Mouse (Mus musculus) bone marrow macrophage, adult 2 months (primary cell): ENCODE results near the gene Pltp. TPM values are rescaled to one million over a fixed set of nuclear protein-coding genes. Genes with fewer than 3 reads are reported as not detected.
A peak's percentile ranks its signal among the peaks of the same experiment; 100 is the strongest.

Source experiments
- H3K27ac ChIP-seq: 2 replicates; pipeline ENCODE4 v1.5.1; 2012; ENCODE audit warnings: low read depth, low read length; ENCODE audit not compliant: insufficient read depth
- H3K4me1 ChIP-seq: 2 replicates; pipeline ENCODE4 v1.6.1; 2012; ENCODE audit warnings: low read length; ENCODE audit not compliant: control insufficient read depth, insufficient read depth
- H3K4me3 ChIP-seq: 2 replicates; pipeline ENCODE4 v1.5.1; 2012; ENCODE audit warnings: mild to moderate bottlenecking, low read length, moderate library complexity; ENCODE audit not compliant: insufficient read depth
- CTCF ChIP-seq: IDR thresholded peaks from 2 replicates; pipeline ENCODE4 v1.5.1; 2012; ENCODE audit warnings: low read depth, mild to moderate bottlenecking, low read length, moderate library complexity
- POLR2A ChIP-seq: IDR thresholded peaks from 2 replicates; pipeline ENCODE4 v1.6.1; 2012; ENCODE audit warnings: mild to moderate bottlenecking, low read depth, low read length, borderline replicate concordance
- polyA plus RNA-seq: library from polyadenylated mRNA; stranded (reverse); fragments of >200 nt; gene quantifications from 2 replicates; pipeline ENCODE4 v1.2.4, GENCODE M21; 2012; ENCODE audit not compliant: missing spikeins, insufficient read depth, insufficient read length

Gene Pltp
- 1,260 and 1,371 TPM in 2 replicates for polyA plus RNA-seq

DNA sequence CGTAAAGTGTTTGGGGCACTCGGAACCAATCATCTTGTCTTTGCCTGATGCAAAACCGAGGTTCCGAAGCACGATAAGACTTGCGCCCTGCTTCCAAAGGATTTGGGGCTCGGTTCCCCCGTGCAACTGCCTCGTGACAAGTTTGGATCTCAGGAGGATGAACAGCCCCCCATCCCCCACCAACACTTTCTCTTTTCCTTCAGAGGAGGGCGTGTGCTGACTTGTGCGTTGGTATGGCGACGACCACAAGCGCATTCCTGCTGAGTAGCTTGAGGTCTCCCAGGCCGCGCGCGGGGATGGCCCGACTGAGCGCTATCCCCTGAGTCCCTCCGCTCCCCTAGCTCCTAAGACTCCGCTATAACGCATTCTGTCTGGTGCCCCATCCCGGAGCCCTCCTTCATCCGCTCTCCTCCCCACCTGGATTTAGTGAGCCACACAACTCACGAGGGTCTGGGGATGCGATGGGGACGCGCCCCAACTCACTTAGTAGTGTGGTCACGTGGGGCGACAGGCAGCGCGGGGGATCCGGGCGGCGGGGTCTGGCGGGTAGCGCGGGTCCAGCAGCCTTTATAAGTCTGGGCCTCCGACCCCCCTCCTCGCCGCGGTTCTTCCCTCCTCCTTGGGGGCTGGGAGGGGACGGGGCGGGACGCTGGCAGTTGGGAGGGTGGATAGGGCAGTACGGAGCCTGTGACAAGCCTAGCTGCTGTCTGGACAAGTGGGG lies at the start of gene Pltp:
Gene Pltp (minus strand): TSS at position 611 of the 721 bp plus-strand sequence.
- no peak for TF ChIP-seq POLR2A
- TF ChIP-seq CTCF, result no peak
- H3K4me1 ChIP-seq, result peaks cover 48% of the 10 kb centered on the region
- peak within 1 kb of the TSS; percentile 70 for H3K4me3 ChIP-seq
- H3K27ac ChIP-seq, result peak within 1 kb of the TSS; percentile 97

DNA sequence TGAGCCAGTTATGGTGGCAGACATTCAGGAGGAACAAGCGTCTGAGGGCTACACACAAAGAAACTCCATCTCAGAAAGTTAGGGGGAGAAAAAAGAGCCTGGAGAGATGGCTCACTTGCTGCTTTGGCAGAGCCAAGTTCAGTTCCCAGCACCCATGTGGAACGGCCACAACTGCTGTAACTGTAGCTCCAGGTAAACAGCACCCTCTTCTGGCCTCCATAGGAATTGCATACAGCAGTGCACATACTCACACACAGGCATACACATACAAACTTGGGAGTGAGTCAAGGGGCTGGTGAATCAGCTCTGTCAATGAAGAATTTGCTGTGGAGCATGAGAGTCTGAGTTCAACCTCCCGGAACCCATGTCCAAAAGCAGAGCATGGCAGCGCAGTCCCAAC lies 48.6 kb upstream of the Pltp start:
- Histone ChIP-seq H3K4me1 (peaks cover 3% of the 10 kb centered on the region; the same call in 1 of the 2 replicates), H3K27ac (no peak overlapping the region), H3K4me3 (no peak overlapping the region)
- TF ChIP-seq POLR2A (no peak), CTCF (peak; percentile 39; the same call in 1 of the 2 replicates)

DNA sequence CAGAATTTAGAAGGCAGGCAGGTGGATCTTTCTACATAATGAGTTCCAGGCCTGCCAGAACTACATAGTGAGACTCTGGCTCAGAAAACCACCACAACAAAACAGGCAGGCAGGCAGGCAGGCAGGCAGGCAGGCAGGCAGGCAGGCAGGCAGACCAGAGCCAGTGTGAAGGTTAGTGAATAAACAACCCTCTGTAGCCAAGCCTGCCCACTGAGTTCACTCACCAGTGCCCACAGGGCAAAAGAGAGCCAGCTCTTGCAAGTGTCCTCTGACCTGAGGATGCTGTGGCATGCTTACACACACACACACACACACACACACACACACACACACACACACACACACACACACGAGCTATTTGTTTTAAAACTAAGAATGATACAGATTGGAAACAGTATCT lies 46.0 kb upstream of the Pltp start:
- Histone ChIP-seq H3K4me3 (no peak overlapping the region), H3K4me1 (no peaks in the 10 kb centered on the region), H3K27ac (no peak overlapping the region)
- TF ChIP-seq CTCF (no peak), POLR2A (no peak)

DNA sequence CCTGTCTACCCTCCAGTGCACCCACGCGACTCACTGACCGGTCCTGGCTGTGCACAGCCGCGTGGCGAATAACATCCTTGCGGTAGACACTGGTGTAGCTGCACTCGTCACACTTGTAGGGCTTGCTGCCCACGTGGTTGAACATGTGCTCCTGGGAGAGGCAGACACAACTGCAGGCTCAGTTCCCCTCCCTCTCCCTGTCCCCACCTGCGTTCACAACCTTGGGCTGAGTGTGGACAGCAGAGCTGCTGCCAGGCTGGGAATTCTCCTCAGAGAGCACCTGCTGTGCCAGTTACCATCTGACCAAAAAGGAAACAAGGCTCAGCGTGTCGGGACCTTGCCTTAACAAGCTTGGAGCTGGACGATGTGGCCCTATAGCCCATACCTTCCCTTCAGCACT lies 43.9 kb upstream of the Pltp start:
- no peaks in the 10 kb centered on the region for H3K4me1 ChIP-seq
- no peak for TF ChIP-seq CTCF
- no peak for TF ChIP-seq POLR2A
- H3K4me3 ChIP-seq, result no peak overlapping the region
- H3K27ac ChIP-seq, result no peak overlapping the region

DNA sequence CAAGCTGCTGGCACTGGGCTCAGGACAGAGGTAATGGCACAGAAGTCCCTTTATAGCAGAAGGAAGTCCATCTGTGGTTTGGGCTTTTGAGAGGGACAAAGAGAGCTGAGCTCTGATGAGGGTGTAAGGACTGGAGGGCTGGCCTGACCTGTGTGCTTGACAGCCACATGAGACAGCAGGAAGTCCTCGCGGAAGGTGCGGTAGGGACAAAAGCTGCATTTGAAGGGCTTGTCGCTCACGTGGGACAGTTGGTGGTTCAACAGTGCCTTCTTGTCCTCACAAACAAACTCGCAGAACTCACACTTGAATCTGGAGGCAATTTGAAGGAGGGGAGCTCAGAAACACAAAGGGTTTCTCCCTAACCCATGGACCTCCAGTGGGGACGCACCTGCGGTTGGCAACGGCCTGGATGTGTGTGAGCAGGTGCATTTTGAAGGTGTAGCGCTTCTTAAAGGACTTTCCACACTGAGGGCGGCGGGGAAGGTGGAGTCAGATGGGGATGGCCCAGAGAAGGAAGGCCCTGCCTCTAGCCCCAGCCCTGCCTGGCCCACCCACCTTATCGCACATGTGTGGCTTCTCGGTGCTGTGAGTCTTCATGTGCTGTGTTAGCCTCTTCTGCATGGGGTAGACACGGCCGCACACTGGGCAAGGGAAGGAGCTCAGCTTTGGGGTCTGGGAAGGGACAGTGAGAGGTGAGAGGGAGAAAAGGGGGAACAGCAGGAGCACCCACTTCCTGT lies 42.4 kb upstream of the Pltp start:
- no peaks in the 10 kb centered on the region for H3K4me1 ChIP-seq
- TF ChIP-seq POLR2A (no peak), CTCF (no peak)
- no peak overlapping the region for H3K27ac ChIP-seq
- no peak overlapping the region for H3K4me3 ChIP-seq

DNA sequence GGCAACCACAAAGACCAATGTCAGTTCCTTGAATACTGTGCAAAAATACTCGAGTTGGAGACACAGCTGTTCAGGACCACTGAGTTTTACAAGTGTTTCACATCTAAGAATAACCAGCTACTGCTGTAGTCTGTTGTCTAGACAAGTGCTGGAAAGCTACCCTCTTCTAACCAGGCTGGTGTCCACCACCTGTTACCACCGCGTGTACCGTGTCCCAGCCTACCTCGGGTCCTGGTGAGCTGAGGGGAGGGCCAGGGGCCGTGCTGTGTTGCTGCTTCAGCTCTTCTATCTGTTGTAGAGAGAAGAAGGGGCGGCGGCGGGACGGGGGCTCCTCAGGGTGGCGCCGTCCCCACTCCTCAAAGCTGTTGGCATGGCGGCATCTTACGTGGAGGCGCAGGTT lies 41.5 kb upstream of the Pltp start:
- TF ChIP-seq CTCF, result no peak
- TF ChIP-seq POLR2A, result no peak
- H3K4me3 ChIP-seq, result no peak overlapping the region
- no peaks in the 10 kb centered on the region for H3K4me1 ChIP-seq
- no peak overlapping the region for H3K27ac ChIP-seq

DNA sequence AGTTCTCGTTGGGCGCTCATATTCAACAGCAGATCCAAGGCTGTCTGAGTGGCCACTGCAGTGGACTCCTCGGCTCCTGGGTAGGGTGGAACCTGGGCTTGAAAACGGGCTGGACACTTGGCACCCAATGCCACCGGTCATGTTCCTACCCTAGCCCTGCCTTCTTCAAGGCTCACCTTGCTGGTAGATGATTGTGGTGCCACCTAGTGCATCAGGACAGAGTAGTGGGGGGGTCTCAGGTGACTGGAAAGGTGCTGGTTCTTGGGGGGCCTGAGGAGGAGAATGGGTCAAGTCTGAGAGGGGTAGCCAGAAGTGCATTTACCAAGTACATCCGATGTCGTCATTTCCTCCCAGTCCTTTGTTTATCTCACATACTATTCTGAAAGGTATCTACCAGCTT lies 40.5 kb upstream of the Pltp start:
- Histone ChIP-seq H3K4me1 (no peaks in the 10 kb centered on the region), H3K4me3 (no peak overlapping the region), H3K27ac (no peak overlapping the region)
- TF ChIP-seq POLR2A (no peak), CTCF (no peak)

DNA sequence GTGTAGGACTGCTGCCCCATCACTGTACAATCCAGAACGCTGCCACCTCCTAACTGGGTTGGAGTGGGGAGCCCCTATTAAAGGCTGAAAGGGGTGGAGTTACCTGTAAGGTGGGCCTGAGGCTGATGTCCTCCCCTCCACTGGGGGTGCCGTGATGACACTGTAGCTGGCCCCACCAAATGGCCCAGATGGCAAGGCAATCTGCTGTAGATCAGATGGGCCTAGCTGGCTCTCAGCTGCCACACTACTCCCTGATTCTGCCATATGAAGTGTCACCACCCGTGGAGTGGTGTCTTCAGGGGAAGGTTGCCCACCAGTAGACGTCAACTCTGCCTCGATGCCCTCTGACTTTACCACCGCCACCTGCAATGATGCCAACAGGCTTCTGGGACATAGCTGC lies 38.4 kb upstream of the Pltp start:
- TF ChIP-seq POLR2A (no peak), CTCF (no peak)
- H3K4me3 ChIP-seq, result no peak overlapping the region
- H3K27ac ChIP-seq, result no peak overlapping the region
- no peaks in the 10 kb centered on the region for H3K4me1 ChIP-seq

DNA sequence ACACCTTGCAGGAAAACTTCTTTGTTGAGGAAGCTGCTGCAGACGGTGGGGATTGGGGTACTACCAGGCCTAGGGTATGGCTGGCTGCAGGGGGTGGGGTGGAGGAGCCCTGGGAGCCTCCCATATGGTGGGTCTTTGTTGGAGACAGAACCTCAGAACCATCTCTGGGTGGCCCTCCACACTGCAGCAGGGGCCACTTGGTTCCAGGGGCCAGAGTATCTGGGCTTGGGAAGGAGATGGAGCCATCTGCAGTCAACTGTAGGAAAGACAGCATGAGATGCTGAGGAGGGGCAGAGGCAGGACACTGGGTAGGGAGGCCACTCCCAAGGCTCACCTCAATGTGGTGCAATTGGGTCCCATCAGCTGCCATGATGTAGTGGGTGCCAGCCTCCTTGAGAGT lies 37.1 kb upstream of the Pltp start:
- Histone ChIP-seq H3K27ac (no peak overlapping the region), H3K4me3 (no peak overlapping the region), H3K4me1 (no peaks in the 10 kb centered on the region)
- TF ChIP-seq POLR2A (no peak), CTCF (no peak)

DNA sequence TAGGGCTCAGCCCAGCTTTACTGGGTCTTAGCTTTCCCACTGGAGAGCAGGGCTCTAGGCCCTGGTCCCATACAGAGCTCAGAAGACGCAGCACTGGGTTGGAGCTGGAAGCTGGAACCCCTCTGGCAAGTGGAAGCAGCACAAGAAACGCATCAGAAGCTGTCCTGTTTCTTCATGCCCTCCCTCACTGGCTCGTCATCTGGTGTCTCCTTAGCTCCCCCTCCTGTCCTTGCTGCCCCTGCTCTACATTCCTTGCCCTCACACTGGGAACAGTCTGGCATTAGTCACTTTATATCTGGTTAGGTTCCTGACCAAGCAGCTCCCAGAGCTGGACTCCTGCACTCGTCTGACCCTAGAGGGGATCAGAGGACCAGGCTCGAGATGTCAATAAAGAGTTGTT lies 36.5 kb upstream of the Pltp start:
- Histone ChIP-seq H3K4me3 (no peak overlapping the region), H3K27ac (no peak overlapping the region), H3K4me1 (no peaks in the 10 kb centered on the region)
- TF ChIP-seq CTCF (no peak), POLR2A (no peak)
